Mouse (Mus musculus) brain, embryonic 14.5 days (tissue): ENCODE data around the gene Lrch1.

Experiments
- CTCF ChIP-seq: fragments of 200-500 bp; IDR thresholded peaks from 2 replicates; pipeline ENCODE4 v1.5.1; 2012; ENCODE audit warnings: inconsistent platforms, mild to moderate bottlenecking, moderate library complexity, borderline replicate concordance; ENCODE audit not compliant: insufficient read depth, insufficient read length; ENCODE audit errors: extremely low read depth
- POLR2A ChIP-seq: fragments of 200-500 bp; IDR thresholded peaks from 2 replicates; pipeline ENCODE4 v1.6.1; 2012; ENCODE audit warnings: mild to moderate bottlenecking, inconsistent platforms, borderline replicate concordance; ENCODE audit not compliant: poor library complexity, insufficient read depth, insufficient read length, severe bottlenecking; ENCODE audit errors: extremely low read depth

- TF ChIP-seq POLR2A: no peak
- no peak for TF ChIP-seq CTCF
Observed at GRCm38 (mm10) chr14:74852965-74853758, 94.5 kb downstream of the Lrch1 start.
